Mouse (Mus musculus) erythroblast, embryonic 14.5 days (primary cell): Measurements from ENCODE around the gene Ccdc126.

ENCODE experiments used
- GATA1 ChIP-seq: IDR thresholded peaks from 2 replicates; pipeline ENCODE4 v1.6.1; 2012; ENCODE audit warnings: low read length, inconsistent platforms, mixed read lengths
- TAL1 ChIP-seq: IDR thresholded peaks from 3 replicates; pipeline ENCODE4 v1.6.1; 2012; ENCODE audit warnings: low read length, inconsistent platforms, mixed read lengths

DNA sequence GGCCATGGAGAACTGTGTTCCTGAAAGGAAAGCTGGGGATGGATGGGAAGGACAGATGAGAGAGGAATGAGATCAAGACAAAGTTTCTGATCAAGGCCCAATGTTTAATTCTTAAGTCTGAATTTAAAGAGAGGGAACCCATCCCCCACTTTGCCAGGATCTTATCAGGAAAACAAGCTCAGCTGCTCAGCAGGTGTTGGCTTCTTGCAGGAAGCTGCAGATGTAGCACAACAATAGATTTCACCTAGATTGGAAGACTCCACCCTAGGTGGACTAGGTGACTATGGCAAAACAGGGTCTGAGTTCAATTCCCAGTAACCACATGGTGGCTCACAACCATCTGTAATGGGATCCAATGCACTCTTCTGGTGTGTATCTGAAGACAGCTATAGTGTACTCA is 20.8 kb upstream of the Ccdc126 start:
- TF ChIP-seq TAL1, result no peak
- no peak for TF ChIP-seq GATA1
